Mouse (Mus musculus): ENCODE measurements at regions not wholly inside any gene's neighbourhood (a gene's known extent, or its start where the extent isn't known, plus 50 kb on each side); places are given as distances from the start of the nearest gene placed in this dataset.

DNA sequence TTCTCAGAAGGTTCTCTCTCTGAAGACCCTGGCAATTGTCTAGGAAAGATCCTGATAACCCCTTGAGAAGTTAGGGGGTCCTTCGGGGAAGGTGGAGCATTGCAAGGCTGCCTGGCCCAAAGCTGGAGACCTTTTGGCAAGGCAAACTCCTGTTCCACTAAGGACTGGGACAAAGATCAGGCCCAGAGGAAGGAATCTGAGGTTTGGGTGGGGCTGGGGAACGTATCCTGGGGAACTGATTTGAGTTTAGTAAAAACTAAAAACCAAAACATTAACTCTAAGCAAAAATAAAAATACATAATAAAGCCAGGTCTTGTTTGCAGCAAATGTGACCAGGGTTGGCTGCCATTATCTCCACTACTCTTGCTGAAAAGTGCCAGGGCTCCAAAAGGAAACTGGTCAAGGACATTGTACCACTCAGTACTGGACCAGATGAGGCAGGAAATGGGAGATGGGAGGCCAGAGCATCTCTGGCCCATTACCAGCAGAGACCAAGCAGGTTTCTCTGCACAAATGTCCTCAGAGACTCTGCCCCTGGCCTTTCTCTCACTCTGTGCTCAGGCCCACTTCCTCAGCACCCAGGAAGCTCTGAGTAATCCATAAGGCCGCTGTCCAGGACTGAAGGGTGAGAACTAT, 321.5 kb downstream of the Cxcl12 start:
- Histone ChIP-seq H3K36me3 (ENCODE audit: control insufficient read depth in 1 of 2, insufficient read depth in 2 of 2, low read length in 2 of 2) (no peaks in the 10 kb centered on the region), H3K9ac (ENCODE audit: control insufficient read depth, low read depth, low read length, poor library complexity, severe bottlenecking) (no peak overlapping the region), H3K27ac (ENCODE audit: control insufficient read depth, low read depth, low read length) (no peak overlapping the region), H3K27me3 (ENCODE audit: control insufficient read depth in 1 of 2, insufficient read depth in 2 of 2, low read length in 2 of 2) (no peaks in the 10 kb centered on the region), H3K4me1 (ENCODE audit: control insufficient read depth in 1 of 2, insufficient read depth in 2 of 2, low read length in 2 of 2) (no peaks in the 10 kb centered on the region), H3K9me3 (replicated peaks; ENCODE audit: insufficient read depth, low read length) (no peaks in the 10 kb centered on the region), H3K79me2 (ENCODE audit: control insufficient read depth, insufficient read depth, low read length, poor library complexity) (no peaks in the 10 kb centered on the region), H3K4me3 (ENCODE audit: control insufficient read depth in 1 of 2, insufficient read depth in 1 of 2, low read depth in 2 of 2, low read length in 2 of 2) (no peak overlapping the region)
- no peak for TF ChIP-seq MAFK (IDR thresholded peaks at IDR 0.05; ENCODE audit: borderline replicate concordance, low read depth, low read length)
- TF ChIP-seq MYB (IDR thresholded peaks at IDR 0.05; ENCODE audit: low read depth, low read length) = no peak
- no peak for TF ChIP-seq USF1 (IDR thresholded peaks at IDR 0.05; ENCODE audit: low read depth, low read length)
- no peak for TF ChIP-seq MEF2A (IDR thresholded peaks at IDR 0.05; ENCODE audit: extremely low read depth, insufficient replicate concordance, low read depth, low read length, poor library complexity, severe bottlenecking)
- no peak for TF ChIP-seq RCOR1 (IDR thresholded peaks at IDR 0.05; ENCODE audit: low read depth, low read length)
- TF ChIP-seq GABPA (IDR thresholded peaks at IDR 0.05; ENCODE audit: low read depth, low read length) = no peak
- no peak for TF ChIP-seq HCFC1 (IDR thresholded peaks at IDR 0.05; ENCODE audit: low read depth, low read length)
- no peak for TF ChIP-seq MAX (IDR thresholded peaks at IDR 0.05; ENCODE audit: low read length)
- TF ChIP-seq EP300 (IDR thresholded peaks at IDR 0.05; ENCODE audit: low read depth in 1 of 2, low read length in 2 of 2) = no peak
- no peak for TF ChIP-seq POLR2AphosphoS2 (IDR thresholded peaks at IDR 0.05; ENCODE audit: low read length)
- TF ChIP-seq ZMIZ1 (IDR thresholded peaks at IDR 0.05; ENCODE audit: low read depth, low read length) = no peak
- no peak for TF ChIP-seq NELFE (IDR thresholded peaks at IDR 0.05; ENCODE audit: low read depth, low read length)
- no peak for TF ChIP-seq CHD2 (IDR thresholded peaks at IDR 0.05; ENCODE audit: low read length)
- TF ChIP-seq TAL1 (IDR thresholded peaks at IDR 0.05; ENCODE audit: low read length) = no peak
- no peak for TF ChIP-seq ETS1 (IDR thresholded peaks at IDR 0.05; ENCODE audit: low read depth, low read length)
- no peak for TF ChIP-seq TCF12 (IDR thresholded peaks at IDR 0.05; ENCODE audit: low read depth, low read length)
- no peak for DNase-seq (ENCODE audit: low read depth, low spot score)

DNA sequence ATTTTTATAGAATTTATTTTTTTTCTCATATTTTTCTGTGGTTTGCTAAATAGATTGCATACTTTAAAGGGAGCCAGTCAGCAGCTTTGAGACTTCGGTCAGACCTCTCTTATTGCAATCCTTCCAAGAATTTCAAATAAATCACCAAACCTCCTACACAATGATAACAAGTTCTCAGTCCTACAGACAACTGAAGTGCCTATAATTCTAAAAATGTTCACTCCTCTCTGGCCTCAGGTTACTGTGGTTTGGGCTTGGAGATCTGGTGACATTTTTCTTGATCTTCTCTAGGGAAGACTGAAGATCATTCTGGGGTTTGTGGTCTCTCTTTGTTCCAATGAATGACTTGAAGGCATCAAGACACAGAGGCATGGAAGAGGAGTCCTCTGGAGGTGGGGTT, 326.6 kb downstream of the Cxcl12 start:
- H3K9me3 ChIP-seq (replicated peaks; ENCODE audit: insufficient read depth, low read length) = no peaks in the 10 kb centered on the region
- H3K79me2 ChIP-seq (ENCODE audit: control insufficient read depth, insufficient read depth, low read length, poor library complexity) = no peaks in the 10 kb centered on the region
- no peak overlapping the region for H3K9ac ChIP-seq (ENCODE audit: control insufficient read depth, low read depth, low read length, poor library complexity, severe bottlenecking)
- no peaks in the 10 kb centered on the region for H3K36me3 ChIP-seq (ENCODE audit: control insufficient read depth in 1 of 2, insufficient read depth in 2 of 2, low read length in 2 of 2)
- TF ChIP-seq EP300 (IDR thresholded peaks at IDR 0.05; ENCODE audit: low read depth in 1 of 2, low read length in 2 of 2) = no peak
- TF ChIP-seq MAZ (IDR thresholded peaks at IDR 0.05; ENCODE audit: low read depth, low read length) = no peak
- TF ChIP-seq HCFC1 (IDR thresholded peaks at IDR 0.05; ENCODE audit: low read depth, low read length) = no peak
- no peak for TF ChIP-seq ZNF384 (IDR thresholded peaks at IDR 0.05; ENCODE audit: low read depth, low read length)
- no peak for TF ChIP-seq NRF1 (IDR thresholded peaks at IDR 0.05; ENCODE audit: insufficient read depth, low read depth, low read length, poor library complexity, severe bottlenecking)
- no peak for TF ChIP-seq ETS1 (IDR thresholded peaks at IDR 0.05; ENCODE audit: low read depth, low read length)
- no peak for TF ChIP-seq MAX (IDR thresholded peaks at IDR 0.05; ENCODE audit: low read length)
- no peak for TF ChIP-seq POLR2AphosphoS2 (IDR thresholded peaks at IDR 0.05; ENCODE audit: low read length)
- no peak for TF ChIP-seq TCF12 (IDR thresholded peaks at IDR 0.05; ENCODE audit: low read depth, low read length)
- H3K4me3 ChIP-seq (ENCODE audit: control insufficient read depth in 1 of 2, insufficient read depth in 1 of 2, low read depth in 2 of 2, low read length in 2 of 2) = no peak overlapping the region
- no peak for DNase-seq (ENCODE audit: low read depth, low spot score)
- H3K4me1 ChIP-seq (ENCODE audit: control insufficient read depth in 1 of 2, insufficient read depth in 2 of 2, low read length in 2 of 2) = no peaks in the 10 kb centered on the region
- H3K27me3 ChIP-seq (ENCODE audit: control insufficient read depth in 1 of 2, insufficient read depth in 2 of 2, low read length in 2 of 2) = no peaks in the 10 kb centered on the region
- H3K27ac ChIP-seq (ENCODE audit: control insufficient read depth, low read depth, low read length) = no peak overlapping the region
